In the genomic region with DNA sequence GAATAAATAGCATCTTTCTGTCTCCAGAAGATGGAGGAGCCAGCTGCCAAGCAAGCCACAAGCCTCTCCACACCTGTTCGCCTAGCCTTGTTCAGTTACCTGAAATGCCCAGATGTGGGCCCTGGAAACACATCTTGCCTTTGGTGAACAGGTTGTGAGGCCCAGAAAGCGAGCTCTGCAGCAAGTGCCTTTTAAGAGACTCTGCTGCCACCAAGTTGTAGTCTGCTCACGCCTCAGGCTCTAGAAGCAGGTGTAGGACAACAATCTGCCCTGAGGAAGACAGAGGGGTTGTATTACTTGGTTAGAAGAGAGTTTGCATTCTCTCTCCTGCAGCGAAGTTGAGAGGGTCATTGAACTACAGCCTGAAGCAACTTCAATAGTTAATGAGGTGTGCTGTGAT, we compare ENCODE assay signal across 26 mouse cellular contexts. TPM values are rescaled to one million over a fixed set of nuclear protein-coding genes. Genes with fewer than 3 reads are reported as not detected.
DNase-seq lines count a peak whose midpoint lies in the region; ATAC-seq and TF ChIP-seq lines count a peak whose summit lies in the region.
"Had no signal": no experiment of that assay in that cellular context is flagged by ENCODE, and none has a peak within 500 bp of the region (broad histone marks: within the 10 kb centered on the region; RNA-seq: fewer than 3 reads in every experiment).

No protein-coding gene starts in this region.

- H3K4me1 ChIP-seq in hindbrain, embryonic 14.5 days (replicated peaks; ENCODE audit: control insufficient read depth, insufficient read depth, low read length): no peaks in the 10 kb centered on the region
- no peaks in the 10 kb centered on the region for H3K4me1 ChIP-seq in hindbrain, embryonic 10.5 days (replicated peaks)
- H3K4me1 ChIP-seq: embryonic facial prominence, embryonic 13.5 days; forebrain, embryonic 10.5 days; heart, embryonic 13.5 days; limb, embryonic 12.5 days; liver, embryonic 15.5 days; lung, embryonic 15.5 days; midbrain, embryonic 12.5 days; neural tube, embryonic 12.5 days had no signal

- no peaks in the 10 kb centered on the region for H3K9me3 ChIP-seq in hindbrain, embryonic 14.5 days (ENCODE audit: control insufficient read depth, low read length)
- H3K9me3 ChIP-seq in hindbrain, embryonic 10.5 days: 0 out of 2 replicates have a peak, but pooled peaks cover 2% of the 10 kb centered on the region
- H3K9me3 ChIP-seq: embryonic facial prominence, embryonic 13.5 days; forebrain, embryonic 10.5 days; heart, embryonic 13.5 days; limb, embryonic 12.5 days; liver, embryonic 15.5 days; lung, embryonic 15.5 days; midbrain, embryonic 12.5 days; neural tube, embryonic 12.5 days had no signal

- WGBS in hindbrain, embryonic 14.5 days: 89% methylated on average over 4 of the region's 4 CpGs
- 90% methylated on average over 4 of the region's 4 CpGs for WGBS in hindbrain, embryonic 10.5 days

- peaks cover 11% of the 10 kb centered on the region; the same call in 1 of the 2 replicates for H3K36me3 ChIP-seq in hindbrain, embryonic 14.5 days (replicated peaks; ENCODE audit: control insufficient read depth, insufficient read depth)
- peaks cover 19% of the 10 kb centered on the region for H3K36me3 ChIP-seq in hindbrain, embryonic 10.5 days
- H3K36me3 ChIP-seq: midbrain, embryonic 12.5 days had no signal

- no peak overlapping the region for H3K9ac ChIP-seq in hindbrain, embryonic 14.5 days
- H3K9ac ChIP-seq: embryonic facial prominence, embryonic 13.5 days; heart, embryonic 13.5 days; limb, embryonic 12.5 days; liver, embryonic 15.5 days; lung, embryonic 15.5 days; midbrain, embryonic 12.5 days; neural tube, embryonic 12.5 days had no signal

- 0 out of 2 replicates have a peak, but pooled peaks have one; percentile 16 for TF ChIP-seq CTCF in layer of hippocampus, adult 2 months (conservative IDR thresholded peaks at IDR 0.05)

- H3K27me3 ChIP-seq in hindbrain, embryonic 14.5 days (ENCODE audit: control insufficient read depth, insufficient read depth, low read length): no peaks in the 10 kb centered on the region
- H3K27me3 ChIP-seq in hindbrain, embryonic 10.5 days (ENCODE audit: insufficient read depth, poor library complexity, severe bottlenecking): no peaks in the 10 kb centered on the region
- H3K27me3 ChIP-seq: embryonic facial prominence, embryonic 13.5 days; heart, embryonic 13.5 days; limb, embryonic 12.5 days; liver, embryonic 15.5 days; lung, embryonic 15.5 days; midbrain, embryonic 12.5 days; neural tube, embryonic 12.5 days had no signal

- peak; percentile 32 for ATAC-seq in hindbrain, embryonic 14.5 days (ENCODE audit: low FRiP score)
- ATAC-seq: forebrain, embryonic 16.5 days; intestine, embryonic 16.5 days had no signal

- peak; percentile 36 for DNase-seq in hindbrain, embryonic 14.5 days (ENCODE audit: low spot score)
- DNase-seq in hindbrain, embryonic 10.5 days (ENCODE audit: low spot score): no peak
- no peak for DNase-seq in layer of hippocampus, adult 2 months (ENCODE audit: low spot score in 2 of 2)
- DNase-seq in layer of hippocampus, postnatal 36 days: no peak
- DNase-seq in retina, postnatal 1 day: peak; percentile 6
- DNase-seq in retina, embryonic 14.5 days (ENCODE audit: low spot score): no peak
- DNase-seq in heart, adult 11 months: no peak
- DNase-seq: adrenal gland, adult 8-10 months; cerebellum, adult 11 months; cerebellum, adult 9-10 months; heart, postnatal 10 days; kidney, adult 9 months; kidney, postnatal 14 days; thymus, adult 2 months; thymus, postnatal 36 days had no signal

- no peak overlapping the region for H3K27ac ChIP-seq in hindbrain, embryonic 14.5 days
- H3K27ac ChIP-seq in hindbrain, embryonic 10.5 days: no peak overlapping the region
- no peak overlapping the region for H3K27ac ChIP-seq in layer of hippocampus, adult 2 months
- H3K27ac ChIP-seq: embryonic facial prominence, embryonic 13.5 days; forebrain, embryonic 10.5 days; heart, embryonic 13.5 days; left cerebral cortex, adult 2 months; limb, embryonic 12.5 days; liver, embryonic 15.5 days; lung, embryonic 15.5 days; midbrain, embryonic 12.5 days; neural tube, embryonic 12.5 days had no signal

- no peak overlapping the region for H3K4me3 ChIP-seq in hindbrain, embryonic 14.5 days (replicated peaks; ENCODE audit: low read length)
- no peak overlapping the region for H3K4me3 ChIP-seq in hindbrain, embryonic 10.5 days
- no peak overlapping the region for H3K4me3 ChIP-seq in layer of hippocampus, adult 2 months
- H3K4me3 ChIP-seq: embryonic facial prominence, embryonic 13.5 days; forebrain, embryonic 10.5 days; heart, embryonic 13.5 days; left cerebral cortex, adult 2 months; limb, embryonic 12.5 days; liver, embryonic 15.5 days; lung, embryonic 15.5 days; midbrain, embryonic 12.5 days; neural tube, embryonic 12.5 days had no signal

- H3K4me2 ChIP-seq in hindbrain, embryonic 14.5 days (replicated peaks): no peak overlapping the region
- H3K4me2 ChIP-seq: embryonic facial prominence, embryonic 13.5 days; heart, embryonic 13.5 days; limb, embryonic 12.5 days; liver, embryonic 15.5 days; lung, embryonic 15.5 days; midbrain, embryonic 12.5 days; neural tube, embryonic 12.5 days had no signal

RNA-seq across cellular contexts. Expression of gene Ice1, which starts 55.9 kb away (rescaled TPM):
- polyA plus RNA-seq in hindbrain, embryonic 14.5 days (2014; fragmentation: Nextera tagmentation; extraction: Ambion mirVana): 47.9 and 51.8 TPM in 2 replicates
- 19.0 and 21.9 TPM in 2 replicates for polyA plus RNA-seq in hindbrain, embryonic 10.5 days (2016; fragmentation: Nextera tagmentation; extraction: Ambion mirVana)
- 10 to 100 TPM; 64.1 to 70.3 TPM for total RNA-seq in layer of hippocampus, adult 2 months (2021)
- 10 to 100 TPM; 61.1 to 65.5 TPM for total RNA-seq in layer of hippocampus, postnatal 36 days (2021)

Comparison
In these comparisons a context has a peak if more than half of its experiments do, and no peak if none do; other contexts are left out.
1. DNase-seq: peak in hindbrain, embryonic 14.5 days (single experiment) and retina, postnatal 1 day (single experiment); none in hindbrain, embryonic 10.5 days (single experiment), layer of hippocampus, adult 2 months (0 of 2), layer of hippocampus, postnatal 36 days (0 of 2), retina, embryonic 14.5 days (single experiment) and heart, adult 11 months (single experiment).